ENCODE assay signal across 7 mouse cellular contexts in genomic region chr7:73541079-73541390, GRCm38 (mm10). TPM values are rescaled to one million over a fixed set of nuclear protein-coding genes. Genes with fewer than 3 reads are reported as not detected.
DNase-seq lines count a peak whose midpoint lies in the region; ATAC-seq lines count a peak whose summit lies in the region.

No protein-coding gene starts in this region.

- H3K9me3 ChIP-seq in megakaryocyte, embryonic 14.5 days, result no peaks in the 10 kb centered on the region
- no peaks in the 10 kb centered on the region for H3K9me3 ChIP-seq in forebrain, embryonic 12.5 days
- H3K9me3 ChIP-seq in limb, embryonic 13.5 days, result no peaks in the 10 kb centered on the region
- no peaks in the 10 kb centered on the region for H3K9me3 ChIP-seq in stomach, embryonic 14.5 days (ENCODE audit: control insufficient read depth, low read depth, low read length)

- no peak for ATAC-seq in megakaryocyte, adult 5-6 weeks (ENCODE audit: poor library complexity, severe bottlenecking)
- no peak for ATAC-seq in forebrain, embryonic 12.5 days (ENCODE audit: low FRiP score)
- no peak for ATAC-seq in limb, embryonic 13.5 days (ENCODE audit: low FRiP score, low read depth)
- ATAC-seq in stomach, embryonic 14.5 days (ENCODE audit: insufficient number of reproducible peaks, insufficient read depth, low FRiP score, low read depth), result no peak

- H3K36me3 ChIP-seq in megakaryocyte, embryonic 14.5 days (replicated peaks; ENCODE audit: low read length), result peaks cover 58% of the 10 kb centered on the region
- peaks cover 14% of the 10 kb centered on the region for H3K36me3 ChIP-seq in forebrain, embryonic 12.5 days (replicated peaks)
- H3K36me3 ChIP-seq in limb, embryonic 13.5 days, result peaks cover 9% of the 10 kb centered on the region
- H3K36me3 ChIP-seq in stomach, embryonic 14.5 days (ENCODE audit: control insufficient read depth, insufficient read depth, low read length), result peaks cover 7% of the 10 kb centered on the region; the same call in 1 of the 2 replicates

- H3K4me2 ChIP-seq in forebrain, embryonic 12.5 days, result peak overlapping the region; percentile 61
- H3K4me2 ChIP-seq in limb, embryonic 13.5 days (replicated peaks), result peak overlapping the region; percentile 61
- peak overlapping the region; percentile 53 for H3K4me2 ChIP-seq in stomach, embryonic 14.5 days (replicated peaks; ENCODE audit: low read depth, low read length)

- no peaks in the 10 kb centered on the region for H3K27me3 ChIP-seq in megakaryocyte, embryonic 14.5 days (replicated peaks)
- no peaks in the 10 kb centered on the region for H3K27me3 ChIP-seq in forebrain, embryonic 12.5 days
- no peaks in the 10 kb centered on the region for H3K27me3 ChIP-seq in limb, embryonic 13.5 days
- no peaks in the 10 kb centered on the region for H3K27me3 ChIP-seq in stomach, embryonic 14.5 days (ENCODE audit: control insufficient read depth, insufficient read depth, low read length)

- H3K4me1 ChIP-seq in megakaryocyte, embryonic 14.5 days, result peaks cover 17% of the 10 kb centered on the region
- peaks cover 12% of the 10 kb centered on the region for H3K4me1 ChIP-seq in forebrain, embryonic 12.5 days
- peaks cover 17% of the 10 kb centered on the region for H3K4me1 ChIP-seq in limb, embryonic 13.5 days
- peaks cover 4% of the 10 kb centered on the region; the same call in 1 of the 2 replicates for H3K4me1 ChIP-seq in stomach, embryonic 14.5 days (ENCODE audit: control insufficient read depth, insufficient read depth, low read length)

- peak overlapping the region; percentile 100 for H3K27ac ChIP-seq in forebrain, embryonic 12.5 days
- H3K27ac ChIP-seq in limb, embryonic 13.5 days, result peak overlapping the region; percentile 100
- peak overlapping the region; percentile 100 for H3K27ac ChIP-seq in stomach, embryonic 14.5 days (ENCODE audit: low read length)

- peak overlapping the region; percentile 93 for H3K4me3 ChIP-seq in megakaryocyte, embryonic 14.5 days (replicated peaks)
- H3K4me3 ChIP-seq in forebrain, embryonic 12.5 days (replicated peaks), result peak overlapping the region; percentile 72
- peak overlapping the region; percentile 74 for H3K4me3 ChIP-seq in limb, embryonic 13.5 days
- H3K4me3 ChIP-seq in stomach, embryonic 14.5 days (ENCODE audit: low read depth, low read length), result peak overlapping the region; percentile 73

- DNase-seq in urinary bladder, adult 2 months (ENCODE audit: low spot score), result no peak
- DNase-seq in layer of hippocampus, adult 8-10 months (ENCODE audit: low spot score in 2 of 2), result no peak

- under 1% methylated on average over 4 of the region's 4 CpGs for WGBS in forebrain, embryonic 12.5 days
- WGBS in limb, embryonic 13.5 days, result under 1% methylated on average over 4 of the region's 4 CpGs
- 1% methylated on average over 4 of the region's 4 CpGs for WGBS in stomach, embryonic 14.5 days

- peak overlapping the region; percentile 93 for H3K9ac ChIP-seq in forebrain, embryonic 12.5 days
- H3K9ac ChIP-seq in limb, embryonic 13.5 days, result peak overlapping the region; percentile 98
- peak overlapping the region; percentile 93 for H3K9ac ChIP-seq in stomach, embryonic 14.5 days (replicated peaks; ENCODE audit: low read depth, low read length)

RNA-seq across cellular contexts. Expression of gene Chd2, which starts 0.6 kb away (rescaled TPM):
- polyA plus RNA-seq in megakaryocyte, embryonic 14.5 days (2012; ENCODE audit: insufficient read depth, low replicate concordance), result 3.1 and 38.7 TPM in 2 replicates
- 51.4 and 54.4 TPM in 2 replicates for total RNA-seq in megakaryocyte, adult 5-6 weeks (2015)
- 88.6 and 119 TPM in 2 replicates for total RNA-seq in megakaryocyte, adult 5-6 weeks (2017)
- polyA plus RNA-seq in forebrain, embryonic 12.5 days (2016; fragmentation: Nextera tagmentation; extraction: Ambion mirVana), result 69.4 and 78.8 TPM in 2 replicates
- polyA plus RNA-seq in limb, embryonic 13.5 days (2015; fragmentation: Nextera tagmentation; extraction: Ambion mirVana), result 62.5 and 66.3 TPM in 2 replicates
- polyA plus RNA-seq in stomach, embryonic 14.5 days (2014; fragmentation: Nextera tagmentation; extraction: Ambion mirVana), result 71.0 and 77.2 TPM in 2 replicates
- 25.6 and 27.3 TPM in 2 replicates for polyA plus RNA-seq in urinary bladder, adult 2 months (2012; rRNA removed)
- 10 to 100 TPM; 42.5 to 70.6 (median 55.4) TPM for total RNA-seq in layer of hippocampus, adult 8-10 months (2022)
